Mouse (Mus musculus) neural tube, embryonic 10.5 days (tissue): ENCODE results near the gene Aldh2.
"Not testable (repeated sequence)": the region's sequence is repeated elsewhere in the genome, so short reads cannot be mapped to it uniquely, and the experiment has no call there.

Experiments
- DNase-seq: peaks from one replicate; pipeline ENCODE4 v3.0.0-alpha.2; 2017; ENCODE audit warnings: low spot score; ENCODE audit errors: extremely low spot score

The Aldh2 gene

DNA sequence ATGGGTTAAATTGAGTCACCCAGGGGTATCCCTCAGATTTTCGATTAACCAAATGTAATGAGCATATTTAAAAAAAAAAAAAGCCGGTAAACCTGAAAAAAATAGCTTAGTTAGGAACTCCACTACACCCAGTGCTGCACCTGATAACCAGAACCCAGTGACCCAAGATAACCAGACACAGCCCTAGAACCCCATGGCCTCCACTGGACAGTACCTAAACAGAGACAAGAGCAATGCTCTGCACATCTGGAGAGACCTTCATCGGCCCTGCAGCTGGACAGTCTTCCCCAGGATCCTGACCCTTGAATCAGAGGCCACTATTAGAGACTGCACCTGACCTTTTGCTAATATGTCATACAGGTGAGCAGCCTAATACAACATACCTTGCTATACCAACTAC, 46.5 kb downstream of the Aldh2 start:
- no peak for DNase-seq

DNA sequence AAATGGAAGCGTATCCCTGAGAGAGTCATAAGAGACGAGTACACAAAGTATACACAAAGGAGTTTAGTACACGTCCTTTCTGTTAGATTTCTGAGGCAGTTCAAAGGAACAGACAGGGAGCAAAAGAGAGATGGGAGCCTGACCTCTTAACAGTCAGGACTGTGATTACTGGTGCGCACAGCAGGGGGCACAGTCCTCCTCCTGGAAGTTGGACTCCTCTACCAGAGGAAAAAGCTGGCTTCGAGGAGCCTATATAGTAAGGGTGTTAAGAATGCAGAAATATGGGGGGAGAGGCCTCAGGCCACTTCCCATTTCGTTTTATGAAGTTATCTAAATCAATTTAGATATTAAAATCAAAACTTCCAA, 47.1 kb downstream of the Aldh2 start:
- DNase-seq: peak; percentile 45

- peak; percentile 98 for DNase-seq
Measured at GRCm38 (mm10) chr5:121545793-121546529, 47.7 kb downstream of the Aldh2 start, which contains the start of gene Mapkapk5. TSS of gene Mapkapk5 (minus strand) at chr5:121545905.

DNA sequence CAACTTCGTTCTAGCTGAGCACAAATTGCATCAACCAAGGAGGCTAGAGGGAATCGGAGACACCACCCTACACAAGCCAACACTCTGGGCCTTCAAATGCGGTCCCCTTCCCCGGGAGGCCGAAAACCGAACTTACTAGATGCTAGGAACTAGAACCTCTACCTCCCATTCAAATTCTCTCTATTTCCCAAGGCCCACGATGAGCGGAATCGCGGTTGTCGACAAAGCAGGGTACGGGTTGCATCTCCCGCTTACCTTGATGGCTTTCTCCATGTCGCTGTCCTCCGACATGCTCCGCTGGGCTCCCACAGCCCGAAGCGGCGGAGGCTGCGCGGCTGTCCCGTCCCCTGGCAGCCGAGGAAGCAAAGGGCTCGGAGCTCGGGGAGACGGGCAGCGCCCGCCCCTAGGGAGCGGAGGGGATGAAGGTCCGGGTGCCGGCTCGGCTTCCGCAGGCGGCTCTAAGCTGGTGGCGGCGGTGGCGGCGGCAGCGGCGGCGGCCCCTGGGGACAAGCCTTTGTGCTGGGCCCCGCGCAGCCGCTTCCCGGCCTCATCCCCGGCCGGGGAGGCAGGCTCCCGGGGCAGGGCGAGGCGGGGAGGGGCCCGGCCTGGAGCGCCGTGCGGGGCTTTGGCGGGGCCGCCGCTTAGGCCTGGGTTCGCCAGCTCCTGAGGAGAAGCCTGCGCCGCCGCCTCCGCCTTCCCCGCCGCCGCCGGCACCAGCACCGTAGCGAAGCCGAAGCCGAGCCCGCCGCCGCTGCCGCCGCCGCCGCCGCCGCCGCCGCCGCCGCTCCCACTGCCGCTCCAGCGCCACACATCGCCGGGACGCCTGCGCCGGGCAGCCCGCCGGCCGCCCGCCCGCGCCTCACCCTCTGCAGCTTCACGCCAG, 48.5 kb downstream of the Aldh2 start, which contains the start of the genes Adam1a and Gm42878:
Gene Adam1a, minus strand, starts transcription at position 573 of the 883 bp plus-strand sequence.
Gene Gm42878, minus strand, starts transcription at position 573 of the 883 bp plus-strand sequence.
- DNase-seq: no peak

DNA sequence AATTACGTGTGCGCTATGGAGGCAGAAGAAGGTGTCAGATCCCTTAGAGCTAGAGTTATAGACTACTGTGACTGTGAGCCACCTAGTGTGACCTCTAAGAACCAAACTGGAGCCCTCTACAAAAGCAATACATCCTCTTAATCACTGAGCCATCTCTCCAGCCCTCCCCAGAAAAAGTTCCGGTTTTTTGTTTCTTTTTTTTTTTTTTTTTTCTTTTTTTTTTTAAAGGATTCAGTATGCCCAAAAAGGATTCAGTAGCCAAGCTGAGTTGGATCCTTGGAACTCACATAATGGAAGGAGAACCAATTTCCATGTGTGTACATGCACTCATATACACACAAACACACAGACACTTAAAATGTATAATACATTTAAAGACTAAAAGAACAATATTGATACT, 50.3 kb downstream of the Aldh2 start:
- DNase-seq: no peak

- DNase-seq: no peak
Measured at GRCm38 (mm10) chr5:121541235-121541634, 52.4 kb downstream of the Aldh2 start.

DNA sequence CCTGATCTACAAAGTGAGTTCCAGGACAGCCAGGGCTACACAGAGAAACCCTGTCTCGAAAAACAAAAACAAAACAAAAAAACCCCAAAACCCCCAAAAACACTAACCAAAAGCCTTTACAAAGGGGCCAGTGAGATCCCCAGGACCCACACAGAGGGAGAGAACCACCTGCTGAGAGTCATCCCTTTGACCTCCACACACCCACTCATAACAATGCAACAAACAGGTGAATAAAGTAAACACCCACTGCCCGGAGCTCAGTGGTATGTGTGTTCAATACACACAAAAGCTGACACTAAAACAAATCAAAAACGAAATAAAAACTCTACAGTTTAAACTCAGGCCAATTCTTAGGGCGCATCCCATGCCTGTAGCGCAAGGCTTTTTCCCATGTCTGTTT, 53.6 kb downstream of the Aldh2 start:
- no peak for DNase-seq

DNA sequence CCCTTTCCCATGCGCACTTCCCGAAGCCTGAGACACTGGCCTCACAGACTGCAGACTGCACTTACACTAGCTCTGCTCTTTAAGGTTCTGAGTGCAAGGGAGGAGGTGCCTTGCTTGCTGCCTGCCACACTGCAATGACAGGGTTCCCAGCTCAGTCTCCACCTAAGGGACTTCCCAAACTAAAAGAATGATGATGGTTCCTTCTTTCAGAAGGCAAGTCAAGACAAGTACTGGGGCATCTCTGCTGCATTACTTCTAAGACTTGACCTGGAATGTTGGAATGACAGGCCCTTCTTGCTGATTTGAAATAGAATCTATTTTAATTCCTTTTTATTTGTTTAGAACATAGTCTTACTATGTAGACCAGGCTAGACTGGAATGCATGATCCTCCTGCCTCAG, 56.0 kb downstream of the Aldh2 start:
- no peak for DNase-seq

DNA sequence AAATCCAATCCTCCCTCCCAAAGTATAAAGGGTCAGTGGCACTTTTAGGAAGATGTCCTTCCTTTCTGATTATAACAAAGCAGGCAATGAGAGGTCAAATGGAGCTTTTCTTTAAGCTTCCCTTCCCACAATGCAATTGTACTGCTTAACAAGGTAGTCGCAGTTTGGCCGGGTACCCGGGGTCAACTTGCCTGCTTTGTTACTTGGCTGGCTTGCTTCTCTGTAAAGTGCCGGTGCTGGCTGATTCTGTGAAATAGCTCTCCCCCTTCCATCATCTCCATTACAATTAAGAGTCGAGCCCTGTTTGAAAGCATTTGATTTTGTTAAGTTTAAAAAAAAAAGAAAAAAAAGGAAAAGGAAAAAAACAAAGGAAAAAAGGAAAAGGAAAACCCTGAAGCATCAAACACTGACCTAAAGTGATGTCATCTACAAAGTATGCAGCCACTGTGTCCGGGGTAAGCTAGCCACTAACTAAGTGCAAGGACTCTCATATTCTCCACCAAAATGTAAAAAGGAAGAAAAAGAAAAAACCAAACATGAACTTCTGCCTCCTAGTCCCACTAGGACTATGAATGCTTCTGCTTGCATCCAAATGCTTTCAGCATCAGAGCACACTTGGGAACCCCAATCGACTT, 56.6 kb downstream of the Aldh2 start:
- DNase-seq: no peak

- no peak for DNase-seq
Measured at GRCm38 (mm10) chr5:121535116-121535515, 58.5 kb downstream of the Aldh2 start.

DNA sequence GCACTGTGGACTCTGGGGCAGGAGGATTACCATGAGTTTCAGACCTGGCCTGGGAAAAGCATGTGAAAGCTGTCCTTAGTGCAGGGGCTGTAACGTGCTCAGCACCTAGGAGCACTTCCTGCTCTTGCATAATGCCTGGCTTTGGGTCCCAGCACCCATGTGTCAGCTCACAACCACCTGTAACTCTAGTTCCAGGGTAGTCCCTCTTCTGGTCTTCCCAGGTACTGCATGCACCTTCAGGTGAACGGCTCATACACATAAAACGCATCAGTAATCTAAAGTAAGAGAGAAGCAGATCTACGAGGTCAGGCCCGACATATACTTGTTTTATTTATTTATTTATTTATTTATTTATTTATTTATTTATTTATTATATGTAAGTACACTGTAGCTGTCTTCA, 59.1 kb downstream of the Aldh2 start:
- no peak for DNase-seq

GRCm38 (mm10) chr5:121526961-121527360, 66.7 kb downstream of the Aldh2 start:
- DNase-seq: no peak

DNA sequence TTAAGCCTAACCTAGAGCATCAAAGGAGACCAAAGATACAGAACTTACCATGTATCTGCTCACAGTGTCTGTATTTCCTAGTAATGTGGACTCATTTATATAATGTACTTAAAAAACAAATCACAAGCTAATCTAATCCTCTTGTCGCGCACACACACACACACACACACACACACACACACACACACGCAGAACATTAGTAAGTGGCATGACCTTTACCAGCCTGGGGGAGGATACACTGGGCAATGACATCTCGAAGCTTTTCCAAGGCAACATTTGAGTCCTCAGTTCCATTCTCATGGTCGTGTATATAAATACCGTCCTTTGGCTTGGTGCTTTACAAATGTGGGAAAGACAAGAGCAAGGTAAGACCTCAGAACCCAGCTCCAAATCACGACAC, 67.1 kb downstream of the Aldh2 start:
- no peak for DNase-seq

- DNase-seq: no peak
Measured at GRCm38 (mm10) chr5:121525774-121526450, 67.7 kb downstream of the Aldh2 start.

- DNase-seq: not testable (repeated sequence)
Measured at GRCm38 (mm10) chr5:121519758-121520157, 73.9 kb downstream of the Aldh2 start.

- DNase-seq: no peak
Measured at GRCm38 (mm10) chr5:121518983-121519382, 74.6 kb downstream of the Aldh2 start.
